Mouse (Mus musculus) liver, embryonic 11.5 days (tissue): ENCODE measurements around the gene Rpp25. TPM values are rescaled to one million over a fixed set of nuclear protein-coding genes. Genes with fewer than 3 reads are reported as not detected.

Experiments
- ATAC-seq: fragments of 200-750 bp; cut with Nextera tagmentation; replicated peaks from 2 replicates; pipeline ENCODE4 v1.8.0; 2017; ENCODE audit warnings: moderate number of reproducible peaks, mild to moderate bottlenecking, moderate TSS enrichment, moderate library complexity; ENCODE audit not compliant: low FRiP score
- DNase-seq: peaks from one replicate; pipeline ENCODE4 v3.0.0-alpha.2; 2017; ENCODE audit warnings: low spot score
- H3K27ac ChIP-seq: fragments of 300-500 bp; sonication (generic); 2 replicates; pipeline ENCODE4 v1.5.1; 2014; ENCODE audit warnings: mild to moderate bottlenecking, low read depth, low read length, control low read depth
- H3K27me3 ChIP-seq: fragments of 300-500 bp; sonication (generic); replicated peaks from 2 replicates; pipeline ENCODE4 v1.6.1; 2014; ENCODE audit warnings: low read length, mixed read lengths; ENCODE audit not compliant: control insufficient read depth, insufficient read depth
- H3K36me3 ChIP-seq: fragments of 300-500 bp; sonication (generic); 2 replicates; pipeline ENCODE4 v1.6.1; 2014; ENCODE audit warnings: mild to moderate bottlenecking, low read length, moderate library complexity, mixed read lengths; ENCODE audit not compliant: control insufficient read depth, insufficient read depth
- H3K4me1 ChIP-seq: fragments of 300-500 bp; sonication (generic); replicated peaks from 2 replicates; pipeline ENCODE4 v1.6.1; 2014; ENCODE audit warnings: low read length, mixed read lengths; ENCODE audit not compliant: control insufficient read depth, insufficient read depth
- H3K4me2 ChIP-seq: fragments of 300-500 bp; sonication (generic); 2 replicates; pipeline ENCODE4 v1.6.1; 2014; ENCODE audit warnings: mild to moderate bottlenecking, control low read depth, moderate library complexity
- H3K4me3 ChIP-seq: fragments of 300-500 bp; sonication (generic); 2 replicates; pipeline ENCODE4 v1.5.1; 2014; ENCODE audit warnings: low read depth, low read length, control low read depth
- H3K9ac ChIP-seq: fragments of 300-500 bp; sonication (generic); 2 replicates; pipeline ENCODE4 v1.6.1; 2014; ENCODE audit warnings: low read depth, low read length, control low read depth
- H3K9me3 ChIP-seq: fragments of 300-500 bp; sonication (generic); 2 replicates; pipeline ENCODE4 v1.6.1; 2016; ENCODE audit warnings: low read length, inconsistent platforms, mixed read lengths; ENCODE audit not compliant: control insufficient read depth
- WGBS: fragments of 180-500 bp; shearing (Covaris S2); extraction: QIAGEN DNeasy Blood & Tissue Kit; methylation state at CpG from one replicate; pipeline ENCODE4 v1.1.7; 2014; 5-methylcytosine and 5-hydroxymethylcytosine counted together
- polyA plus RNA-seq: library from polyadenylated mRNA; unstranded; fragments of >200 nt; fragmentation: Nextera tagmentation; extraction: Ambion mirVana; gene quantifications from 2 replicates; pipeline ENCODE4 v1.2.1, GENCODE M21; 2014

Gene Rpp25
- polyA plus RNA-seq, 1 experiment from 2014 or later = 3.1 TPM

- Histone ChIP-seq H3K4me1 (no peaks in the 10 kb centered on the region; the same call in 1 of the 2 replicates), H3K4me2 (no peak overlapping the region), H3K9ac (no peak overlapping the region), H3K4me3 (no peak overlapping the region), H3K27ac (no peak overlapping the region), H3K27me3 (peaks cover 5% of the 10 kb centered on the region; the same call in 1 of the 2 replicates), H3K36me3 (no peaks in the 10 kb centered on the region), H3K9me3 (no peaks in the 10 kb centered on the region)
- 71% methylated on average over 7 of the region's 7 CpGs for WGBS
- DNase-seq = no peak
- no peak for ATAC-seq
Measured at GRCm38 (mm10) chr9:57487807-57488206, 16.0 kb upstream of the Rpp25 start.

- Histone ChIP-seq H3K9me3 (no peaks in the 10 kb centered on the region), H3K27me3 (no peaks in the 10 kb centered on the region; the same call in 1 of the 2 replicates), H3K4me1 (no peaks in the 10 kb centered on the region), H3K4me3 (no peak overlapping the region), H3K4me2 (no peak overlapping the region), H3K27ac (no peak overlapping the region), H3K9ac (no peak overlapping the region), H3K36me3 (no peaks in the 10 kb centered on the region)
- WGBS = 82% methylated on average over 2 of the region's 2 CpGs
- ATAC-seq (no peak), DNase-seq (no peak)
Measured at GRCm38 (mm10) chr9:57493532-57493931, 10.3 kb upstream of the Rpp25 start.

GRCm38 (mm10) chr9:57494970-57495369 lies 8.9 kb upstream of the Rpp25 start:
- H3K9ac ChIP-seq = no peak overlapping the region
- H3K27me3 ChIP-seq = peaks cover 8% of the 10 kb centered on the region
- no peaks in the 10 kb centered on the region for H3K4me1 ChIP-seq
- no peak overlapping the region for H3K4me3 ChIP-seq
- H3K4me2 ChIP-seq = no peak overlapping the region
- no peaks in the 10 kb centered on the region for H3K36me3 ChIP-seq
- ATAC-seq (no peak), DNase-seq (no peak)
- no peak overlapping the region for H3K27ac ChIP-seq
- H3K9me3 ChIP-seq = no peaks in the 10 kb centered on the region

GRCm38 (mm10) chr9:57497236-57497635 lies 6.6 kb upstream of the Rpp25 start:
- Histone ChIP-seq H3K36me3 (no peaks in the 10 kb centered on the region), H3K4me1 (peaks cover 2% of the 10 kb centered on the region), H3K4me3 (no peak overlapping the region), H3K9me3 (no peaks in the 10 kb centered on the region), H3K27ac (no peak overlapping the region), H3K27me3 (peaks cover 30% of the 10 kb centered on the region), H3K9ac (no peak overlapping the region), H3K4me2 (no peak overlapping the region)
- DNase-seq (no peak), ATAC-seq (no peak)
- 65% methylated on average over 5 of the region's 5 CpGs for WGBS

DNA sequence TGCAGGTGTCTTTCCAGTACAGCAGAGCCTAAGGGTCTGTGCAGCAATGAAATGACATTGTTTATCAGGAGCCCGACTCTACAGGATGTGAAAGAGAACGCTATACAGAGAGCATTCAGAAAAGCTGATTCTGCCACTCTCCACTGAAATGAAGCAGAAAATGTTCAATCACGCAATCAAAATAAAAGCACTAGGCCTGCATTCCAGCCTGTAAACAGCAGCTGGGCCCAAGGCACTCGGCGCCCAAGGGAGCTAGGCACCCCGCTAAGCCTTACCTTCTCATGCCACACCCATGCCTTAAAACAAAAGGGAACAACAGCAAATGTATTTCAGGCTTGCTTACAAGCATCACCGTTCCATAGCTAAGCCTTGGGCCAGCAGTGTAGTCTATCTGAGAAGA lies 5.3 kb upstream of the Rpp25 start:
- no peak overlapping the region for H3K4me3 ChIP-seq
- H3K4me1 ChIP-seq = peaks cover 11% of the 10 kb centered on the region
- H3K27me3 ChIP-seq = peaks cover 43% of the 10 kb centered on the region
- DNase-seq (no peak), ATAC-seq (no peak)
- WGBS = 70% methylated on average over 7 of the region's 7 CpGs
- H3K27ac ChIP-seq = no peak overlapping the region
- H3K4me2 ChIP-seq = no peak overlapping the region
- H3K9ac ChIP-seq = no peak overlapping the region
- no peaks in the 10 kb centered on the region for H3K36me3 ChIP-seq
- no peaks in the 10 kb centered on the region for H3K9me3 ChIP-seq

DNA sequence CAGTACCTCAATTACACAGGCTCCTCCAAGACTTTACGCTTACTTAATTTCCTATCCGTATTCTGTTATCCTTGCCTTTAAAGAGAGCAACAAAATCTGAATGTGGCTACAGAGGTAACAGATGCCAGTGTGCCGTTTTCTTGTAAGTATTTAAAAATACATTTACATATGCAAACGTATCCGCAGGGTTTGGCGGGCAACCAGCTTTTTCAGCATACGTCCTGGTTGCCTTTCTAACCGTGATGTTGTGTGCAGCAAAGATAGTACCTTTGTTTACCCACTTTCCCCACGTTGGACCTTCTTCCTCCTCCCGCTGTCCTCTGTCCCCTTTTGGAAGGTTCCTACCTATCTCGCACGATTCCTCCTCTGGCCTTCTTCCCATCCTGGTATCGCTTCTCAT lies 2.4 kb upstream of the Rpp25 start:
- no peak overlapping the region for H3K4me2 ChIP-seq
- ATAC-seq = no peak
- no peak for DNase-seq
- H3K36me3 ChIP-seq = no peaks in the 10 kb centered on the region
- H3K4me3 ChIP-seq = no peak overlapping the region
- H3K4me1 ChIP-seq = peaks cover 35% of the 10 kb centered on the region
- no peak overlapping the region for H3K27ac ChIP-seq
- no peak overlapping the region for H3K9ac ChIP-seq
- H3K27me3 ChIP-seq = peaks cover 70% of the 10 kb centered on the region
- 16% methylated on average over 13 of the region's 13 CpGs for WGBS
- H3K9me3 ChIP-seq = no peaks in the 10 kb centered on the region

DNA sequence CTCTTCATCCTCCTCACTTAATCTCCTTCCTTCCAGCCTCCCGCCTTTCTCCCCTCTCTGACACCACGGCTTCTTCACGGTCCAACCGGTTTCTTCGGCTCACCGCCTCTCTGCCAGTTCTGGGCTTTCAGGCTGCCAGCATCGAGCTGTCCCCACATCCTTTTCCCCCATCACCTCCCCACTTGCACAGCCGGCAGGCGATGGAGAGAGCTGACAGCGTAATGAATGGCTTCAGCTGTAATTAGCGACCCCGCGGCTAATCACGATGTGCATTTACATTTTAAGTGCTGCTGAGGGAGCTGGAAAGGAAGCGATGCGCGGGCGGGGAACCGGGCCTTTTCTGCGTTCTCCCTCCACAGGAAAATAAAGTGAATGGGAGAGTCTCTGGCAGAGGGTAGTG lies 2.0 kb upstream of the Rpp25 start:
- ATAC-seq = no peak
- no peak for DNase-seq
- H3K27ac ChIP-seq = no peak overlapping the region
- WGBS = 3% methylated on average over 20 of the region's 20 CpGs
- no peaks in the 10 kb centered on the region for H3K9me3 ChIP-seq
- peaks cover 36% of the 10 kb centered on the region for H3K4me1 ChIP-seq
- no peaks in the 10 kb centered on the region for H3K36me3 ChIP-seq
- H3K4me2 ChIP-seq = 0 out of 2 replicates have a peak overlapping the region, but pooled peaks have one; percentile 12
- H3K27me3 ChIP-seq = peaks cover 72% of the 10 kb centered on the region
- no peak overlapping the region for H3K9ac ChIP-seq
- H3K4me3 ChIP-seq = no peak overlapping the region

DNA sequence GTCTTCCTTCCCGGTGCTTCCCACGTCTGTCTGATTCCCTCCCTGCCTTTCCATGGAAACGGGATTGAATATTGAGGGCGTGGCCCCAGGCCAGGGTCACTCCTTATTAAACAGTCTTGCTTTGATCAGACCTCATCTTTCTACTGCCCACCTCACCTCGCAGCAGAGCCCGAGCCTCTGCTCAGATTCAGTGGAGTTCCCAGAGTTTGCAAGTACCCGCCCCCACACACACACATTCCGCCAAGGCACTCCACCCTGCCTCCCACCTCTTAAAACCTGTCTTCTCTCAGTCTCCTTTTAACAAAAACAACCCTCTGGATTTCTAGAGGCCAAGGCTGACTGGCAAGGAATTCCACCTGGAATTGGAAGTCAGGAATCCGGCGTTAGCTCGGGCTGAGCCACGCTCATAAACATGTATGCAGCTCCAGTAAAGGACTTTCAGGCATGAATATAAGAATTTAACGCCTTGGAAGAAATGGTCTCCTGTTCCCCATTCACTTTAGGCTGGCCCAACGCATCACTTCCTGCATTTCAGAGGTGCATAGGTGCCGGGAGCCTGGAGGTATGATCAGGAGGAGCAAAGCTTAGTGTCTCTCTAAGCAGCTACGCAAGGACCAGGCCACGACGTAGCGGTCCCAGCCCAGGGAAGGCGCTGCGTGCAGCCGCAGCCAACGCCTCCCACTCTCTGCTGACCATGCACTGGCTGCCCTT lies 760 bp upstream of the Rpp25 start:
- Histone ChIP-seq H3K27ac (no peak overlapping the region), H3K36me3 (no peaks in the 10 kb centered on the region), H3K4me1 (peaks cover 36% of the 10 kb centered on the region), H3K4me2 (peak overlapping the region; percentile 75), H3K4me3 (peak overlapping the region; percentile 47), H3K9ac (0 out of 2 replicates have a peak overlapping the region, but pooled peaks have one; percentile 30), H3K9me3 (no peaks in the 10 kb centered on the region), H3K27me3 (peaks cover 76% of the 10 kb centered on the region)
- ATAC-seq = no peak
- WGBS = 6% methylated on average over 23 of the region's 23 CpGs
- no peak for DNase-seq

DNA sequence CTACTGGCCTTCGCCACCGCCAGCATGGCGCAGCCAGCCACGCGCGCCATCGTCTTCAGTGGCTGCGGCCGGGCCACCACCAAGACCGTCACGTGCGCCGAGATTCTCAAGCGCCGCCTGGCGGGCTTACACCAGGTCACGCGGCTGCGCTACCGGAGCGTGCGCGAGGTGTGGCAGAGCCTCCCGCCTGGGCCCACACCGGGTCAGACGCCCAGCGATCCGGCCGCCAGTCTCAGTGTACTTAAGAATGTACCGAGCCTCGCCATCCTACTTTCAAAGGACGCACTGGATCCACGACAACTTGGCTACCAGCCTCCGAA lies 515 bp downstream of the Rpp25 start:
- DNase-seq (no peak), ATAC-seq (no peak)
- Histone ChIP-seq H3K27me3 (peaks cover 75% of the 10 kb centered on the region), H3K4me2 (peak overlapping the region; percentile 75), H3K4me3 (peak overlapping the region; percentile 47), H3K36me3 (no peaks in the 10 kb centered on the region), H3K9me3 (no peaks in the 10 kb centered on the region), H3K27ac (no peak overlapping the region), H3K9ac (peak overlapping the region; percentile 13; the same call in 1 of the 2 replicates), H3K4me1 (peaks cover 36% of the 10 kb centered on the region)
- 3% methylated on average over 34 of the region's 34 CpGs for WGBS
